Mouse (Mus musculus): ENCODE data around the gene Abcg1. TPM values are rescaled to one million over a fixed set of nuclear protein-coding genes. Genes with fewer than 3 reads are reported as not detected.

The Abcg1 gene
- polyA plus RNA-seq, 1 experiment from 2014 or later, result 11.9 TPM

GRCm38 (mm10) chr17:31134913-31135312 lies 77.4 kb downstream of the Abcg1 start:
- no peak overlapping the region for H3K4me2 ChIP-seq (ENCODE audit: low read depth, low read length)
- no peaks in the 10 kb centered on the region for H3K27me3 ChIP-seq (replicated peaks; ENCODE audit: control insufficient read depth, insufficient read depth, low read length)
- no peaks in the 10 kb centered on the region for H3K36me3 ChIP-seq (ENCODE audit: control insufficient read depth, insufficient read depth, low read length)
- DNase-seq (ENCODE audit: low spot score) (no peak), ATAC-seq (ENCODE audit: low read depth) (no peak)
- H3K9ac ChIP-seq (ENCODE audit: low read depth, low read length), result no peak overlapping the region
- H3K4me3 ChIP-seq (ENCODE audit: low read depth, low read length), result no peak overlapping the region
- no peak overlapping the region for H3K27ac ChIP-seq (replicated peaks; ENCODE audit: low read depth, low read length)
- 75% methylated on average over 6 of the region's 6 CpGs for WGBS
- no peaks in the 10 kb centered on the region for H3K4me1 ChIP-seq (ENCODE audit: control insufficient read depth, insufficient read depth, low read length)
- no peaks in the 10 kb centered on the region for H3K9me3 ChIP-seq (ENCODE audit: control insufficient read depth, low read length)

DNA sequence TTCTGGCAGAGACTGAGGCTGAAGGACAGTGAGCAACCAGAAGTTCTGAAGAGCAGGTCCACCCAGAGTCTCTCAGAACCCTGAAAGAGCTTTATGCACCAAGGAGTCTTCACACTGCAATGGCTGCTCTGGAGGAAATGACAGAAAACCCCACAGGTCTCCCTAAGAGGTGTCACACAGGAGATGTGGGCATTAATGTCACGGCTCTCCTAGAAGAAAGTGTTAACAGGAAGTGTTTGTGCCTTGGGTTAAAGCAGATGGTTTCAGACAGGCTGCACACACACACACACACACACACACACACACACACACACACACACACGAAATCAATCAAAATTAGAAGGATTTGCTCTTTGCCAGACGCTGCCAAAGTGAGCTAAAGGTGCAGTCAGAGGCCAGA lies 78.8 kb downstream of the Abcg1 start:
- Histone ChIP-seq H3K36me3 (ENCODE audit: control insufficient read depth, insufficient read depth, low read length) (no peaks in the 10 kb centered on the region), H3K4me1 (ENCODE audit: control insufficient read depth, insufficient read depth, low read length) (no peaks in the 10 kb centered on the region), H3K4me3 (ENCODE audit: low read depth, low read length) (no peak overlapping the region), H3K9ac (ENCODE audit: low read depth, low read length) (no peak overlapping the region), H3K4me2 (ENCODE audit: low read depth, low read length) (no peak overlapping the region), H3K27me3 (replicated peaks; ENCODE audit: control insufficient read depth, insufficient read depth, low read length) (no peaks in the 10 kb centered on the region), H3K9me3 (ENCODE audit: control insufficient read depth, low read length) (no peaks in the 10 kb centered on the region), H3K27ac (replicated peaks; ENCODE audit: low read depth, low read length) (no peak overlapping the region)
- ATAC-seq (ENCODE audit: low read depth), result no peak
- WGBS, result 51% methylated on average over 3 of the region's 3 CpGs
- DNase-seq (ENCODE audit: low spot score), result no peak

- no peak overlapping the region for H3K9ac ChIP-seq (ENCODE audit: low read depth, low read length)
- H3K9me3 ChIP-seq (ENCODE audit: control insufficient read depth, low read length), result no peaks in the 10 kb centered on the region
- no peaks in the 10 kb centered on the region for H3K4me1 ChIP-seq (ENCODE audit: control insufficient read depth, insufficient read depth, low read length)
- no peaks in the 10 kb centered on the region for H3K36me3 ChIP-seq (ENCODE audit: control insufficient read depth, insufficient read depth, low read length)
- no peaks in the 10 kb centered on the region for H3K27me3 ChIP-seq (replicated peaks; ENCODE audit: control insufficient read depth, insufficient read depth, low read length)
- no peak overlapping the region for H3K4me3 ChIP-seq (ENCODE audit: low read depth, low read length)
- WGBS, result 90% methylated on average over 1 of the region's 1 CpGs
- no peak overlapping the region for H3K4me2 ChIP-seq (ENCODE audit: low read depth, low read length)
- no peak overlapping the region for H3K27ac ChIP-seq (replicated peaks; ENCODE audit: low read depth, low read length)
- ATAC-seq (ENCODE audit: low read depth) (no peak), DNase-seq (ENCODE audit: low spot score) (no peak)
Observed at GRCm38 (mm10) chr17:31136821-31137220, 79.3 kb downstream of the Abcg1 start.

DNA sequence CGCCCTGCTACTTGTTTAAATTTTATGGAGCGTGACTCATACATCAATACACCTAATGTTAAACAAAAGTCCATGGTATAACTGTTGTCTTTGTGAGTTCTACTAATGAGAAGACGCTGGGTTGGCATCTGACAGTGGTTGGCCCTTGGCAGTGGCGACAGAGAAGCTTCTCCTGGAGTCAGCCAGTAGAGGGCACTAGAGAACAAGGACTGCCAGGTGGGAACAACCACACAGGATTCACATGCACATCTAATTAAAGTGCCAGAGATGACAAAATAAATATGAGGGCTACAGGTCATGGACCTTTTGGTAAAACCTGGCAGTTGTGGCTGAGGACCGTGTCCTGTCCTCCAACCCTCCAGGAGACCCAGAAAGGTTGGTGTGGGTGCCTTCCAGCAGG lies 80.9 kb downstream of the Abcg1 start:
- Histone ChIP-seq H3K9ac (ENCODE audit: low read depth, low read length) (no peak overlapping the region), H3K4me1 (ENCODE audit: control insufficient read depth, insufficient read depth, low read length) (no peaks in the 10 kb centered on the region), H3K4me3 (ENCODE audit: low read depth, low read length) (no peak overlapping the region), H3K27ac (replicated peaks; ENCODE audit: low read depth, low read length) (no peak overlapping the region), H3K27me3 (replicated peaks; ENCODE audit: control insufficient read depth, insufficient read depth, low read length) (no peaks in the 10 kb centered on the region), H3K9me3 (ENCODE audit: control insufficient read depth, low read length) (no peaks in the 10 kb centered on the region), H3K36me3 (ENCODE audit: control insufficient read depth, insufficient read depth, low read length) (no peaks in the 10 kb centered on the region), H3K4me2 (ENCODE audit: low read depth, low read length) (no peak overlapping the region)
- no peak for ATAC-seq (ENCODE audit: low read depth)
- peak; percentile 66 for DNase-seq (ENCODE audit: low spot score)
- 20% methylated on average over 5 of the region's 5 CpGs for WGBS

- Histone ChIP-seq H3K36me3 (ENCODE audit: control insufficient read depth, insufficient read depth, low read length) (no peaks in the 10 kb centered on the region), H3K27me3 (replicated peaks; ENCODE audit: control insufficient read depth, insufficient read depth, low read length) (no peaks in the 10 kb centered on the region), H3K4me1 (ENCODE audit: control insufficient read depth, insufficient read depth, low read length) (no peaks in the 10 kb centered on the region), H3K4me3 (ENCODE audit: low read depth, low read length) (no peak overlapping the region), H3K4me2 (ENCODE audit: low read depth, low read length) (no peak overlapping the region), H3K27ac (replicated peaks; ENCODE audit: low read depth, low read length) (no peak overlapping the region), H3K9me3 (ENCODE audit: control insufficient read depth, low read length) (no peaks in the 10 kb centered on the region), H3K9ac (ENCODE audit: low read depth, low read length) (no peak overlapping the region)
- no peak for DNase-seq (ENCODE audit: low spot score)
- ATAC-seq (ENCODE audit: low read depth), result no peak
- 90% methylated on average over 7 of the region's 7 CpGs for WGBS
Observed at GRCm38 (mm10) chr17:31142116-31142515, 84.6 kb downstream of the Abcg1 start.

GRCm38 (mm10) chr17:31144040-31145037 lies 86.9 kb downstream of the Abcg1 start, which contains the start of gene Tff2:
Tff2 (minus strand) TSS chr17:31144282.
- 70% methylated on average over 15 of the region's 15 CpGs for WGBS

DNA sequence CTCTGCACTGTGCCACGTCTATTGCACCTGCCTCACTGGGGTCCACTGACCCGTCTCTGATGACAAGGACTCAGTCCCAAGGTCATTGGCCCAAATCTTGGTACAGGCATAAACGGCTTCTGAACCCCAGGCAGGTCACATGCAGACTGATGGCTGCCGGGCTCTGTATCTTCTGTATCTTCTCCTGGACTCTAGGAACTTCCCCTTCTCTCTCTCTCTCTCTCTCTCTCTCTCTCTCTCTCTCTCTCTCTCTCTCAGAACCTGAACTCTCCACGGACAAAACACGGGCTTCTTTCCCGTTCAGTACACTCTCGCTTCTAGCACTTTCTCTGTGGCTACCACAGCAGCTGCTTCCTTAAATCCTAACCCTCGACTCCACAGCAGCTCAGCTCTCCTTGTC lies 88.5 kb downstream of the Abcg1 start:
- Histone ChIP-seq H3K27me3 (replicated peaks; ENCODE audit: control insufficient read depth, insufficient read depth, low read length) (no peaks in the 10 kb centered on the region), H3K4me3 (ENCODE audit: low read depth, low read length) (no peak overlapping the region), H3K4me1 (ENCODE audit: control insufficient read depth, insufficient read depth, low read length) (no peaks in the 10 kb centered on the region), H3K4me2 (ENCODE audit: low read depth, low read length) (no peak overlapping the region), H3K9me3 (ENCODE audit: control insufficient read depth, low read length) (peaks cover 8% of the 10 kb centered on the region; the same call in 1 of the 2 replicates), H3K36me3 (ENCODE audit: control insufficient read depth, insufficient read depth, low read length) (no peaks in the 10 kb centered on the region), H3K27ac (replicated peaks; ENCODE audit: low read depth, low read length) (no peak overlapping the region), H3K9ac (ENCODE audit: low read depth, low read length) (no peak overlapping the region)
- ATAC-seq (ENCODE audit: low read depth), result no peak
- no peak for DNase-seq (ENCODE audit: low spot score)
- 78% methylated on average over 9 of the region's 9 CpGs for WGBS

More at GRCm38 (mm10) chr17:31144040-31145037, 86.9 kb downstream of the Abcg1 start, which contains the start of gene Tff2:
- no peaks in the 10 kb centered on the region for H3K4me1 ChIP-seq (ENCODE audit: control insufficient read depth, insufficient read depth, low read length)
- DNase-seq (ENCODE audit: low spot score) (peak; percentile 75), ATAC-seq (ENCODE audit: low read depth) (peak; percentile 57; the same call in 1 of the 2 replicates)
- no peak within 1 kb of the TSS for H3K4me2 ChIP-seq (ENCODE audit: low read depth, low read length)
- H3K9me3 ChIP-seq (ENCODE audit: control insufficient read depth, low read length), result peaks cover 6% of the 10 kb centered on the region; the same call in 1 of the 2 replicates
- no peak within 1 kb of the TSS for H3K4me3 ChIP-seq (ENCODE audit: low read depth, low read length)
- no peaks in the 10 kb centered on the region for H3K36me3 ChIP-seq (ENCODE audit: control insufficient read depth, insufficient read depth, low read length)
- no peak within 1 kb of the TSS for H3K27ac ChIP-seq (replicated peaks; ENCODE audit: low read depth, low read length)
- no peak within 1 kb of the TSS for H3K9ac ChIP-seq (ENCODE audit: low read depth, low read length)
- no peaks in the 10 kb centered on the region for H3K27me3 ChIP-seq (replicated peaks; ENCODE audit: control insufficient read depth, insufficient read depth, low read length)

DNA sequence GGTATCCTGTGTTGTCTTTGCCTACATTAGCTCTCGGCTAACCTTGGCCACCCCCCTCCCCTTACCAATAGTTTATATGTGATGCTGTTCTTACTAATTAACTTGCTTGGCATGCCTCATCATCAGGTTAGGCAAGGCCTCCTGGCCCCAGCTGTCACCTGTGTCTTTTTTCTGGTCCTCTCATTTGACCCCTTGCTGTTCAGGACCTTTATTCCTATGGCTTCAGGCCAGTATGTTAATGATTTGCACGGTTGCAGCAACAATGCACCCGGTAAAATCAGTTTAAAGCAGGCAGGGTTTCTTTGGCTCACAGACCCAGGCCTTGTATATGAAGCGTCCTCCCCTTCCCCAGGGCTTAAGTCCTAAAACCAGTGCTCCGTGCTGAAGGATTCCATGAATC lies 95.0 kb downstream of the Abcg1 start:
- 46% methylated on average over 5 of the region's 5 CpGs for WGBS
- H3K36me3 ChIP-seq (ENCODE audit: control insufficient read depth, insufficient read depth, low read length), result no peaks in the 10 kb centered on the region
- no peak for DNase-seq (ENCODE audit: low spot score)
- H3K27me3 ChIP-seq (replicated peaks; ENCODE audit: control insufficient read depth, insufficient read depth, low read length), result no peaks in the 10 kb centered on the region
- H3K4me1 ChIP-seq (ENCODE audit: control insufficient read depth, insufficient read depth, low read length), result no peaks in the 10 kb centered on the region
- no peak overlapping the region for H3K27ac ChIP-seq (replicated peaks; ENCODE audit: low read depth, low read length)
- H3K4me2 ChIP-seq (ENCODE audit: low read depth, low read length), result no peak overlapping the region
- no peak overlapping the region for H3K4me3 ChIP-seq (ENCODE audit: low read depth, low read length)
- H3K9me3 ChIP-seq (ENCODE audit: control insufficient read depth, low read length), result peaks cover 8% of the 10 kb centered on the region; the same call in 1 of the 2 replicates
- no peak overlapping the region for H3K9ac ChIP-seq (ENCODE audit: low read depth, low read length)
- no peak for ATAC-seq (ENCODE audit: low read depth)
